Mouse (Mus musculus) CH12.LX (cell line): ENCODE measurements around the gene Epop. TPM values are rescaled to one million over a fixed set of nuclear protein-coding genes. Genes with fewer than 3 reads are reported as not detected.

Experiments
- DNase-seq: peaks from one replicate; pipeline ENCODE4 v3.0.0-alpha.2; 2013; ENCODE audit errors: extremely low read depth
- H3K27ac ChIP-seq: 2 replicates; pipeline ENCODE4 v1.5.1; 2012; ENCODE audit warnings: low read depth, mild to moderate bottlenecking, control low read depth, moderate library complexity; ENCODE audit not compliant: insufficient read depth
- H3K27me3 ChIP-seq: replicated peaks from 2 replicates; pipeline ENCODE3; 2012; ENCODE audit warnings: inconsistent platforms
- H3K36me3 ChIP-seq, 2 experiments: replicated peaks in 1 of 2; 2 replicates each; pipeline versions ENCODE3 to v1.6.1; 2012; ENCODE audit warnings: inconsistent platforms in 1 of 2, low read length in 1 of 2, mild to moderate bottlenecking in 1 of 2, mixed read lengths in 1 of 2, moderate library complexity in 1 of 2; ENCODE audit not compliant: control insufficient read depth in 1 of 2, insufficient read depth in 1 of 2
- H3K4me1 ChIP-seq, 2 experiments: 2 replicates each; pipeline ENCODE4 v1.6.1; 2012; ENCODE audit warnings: inconsistent platforms in 1 of 2, moderate library complexity in 1 of 2; ENCODE audit not compliant: insufficient read depth in 2 of 2, control insufficient read depth in 1 of 2
- H3K4me2 ChIP-seq: 2 replicates; pipeline ENCODE4 v1.6.1; 2012; ENCODE audit warnings: low read depth, mild to moderate bottlenecking, control low read depth; ENCODE audit not compliant: poor library complexity, insufficient read depth, severe bottlenecking
- H3K4me3 ChIP-seq, 3 experiments: fragments of 150-350 bp in 1 of 3; sonication (generic) in 1 of 3; replicated peaks in 1 of 3; 2 replicates each; pipeline versions ENCODE3 to v1.5.1; 2011 to 2012; ENCODE audit warnings: low read depth in 2 of 3, low read length in 2 of 3, mild to moderate bottlenecking in 2 of 3, moderate library complexity in 2 of 3, control low read depth in 1 of 3, improper control_type of control experiment in 1 of 3, inconsistent platforms in 1 of 3, mixed read lengths in 1 of 3; ENCODE audit not compliant: poor library complexity in 1 of 3
- H3K79me2 ChIP-seq: replicated peaks from 2 replicates; pipeline ENCODE4 v1.6.1; 2012; ENCODE audit warnings: mild to moderate bottlenecking, moderate library complexity; ENCODE audit not compliant: control insufficient read depth, poor library complexity, insufficient read depth, severe bottlenecking; ENCODE audit errors: extremely low read depth
- H3K9ac ChIP-seq: 2 replicates; pipeline ENCODE4 v1.6.1; 2012; ENCODE audit warnings: low read depth, mild to moderate bottlenecking, control low read depth, moderate library complexity; ENCODE audit not compliant: insufficient read depth
- H3K9me3 ChIP-seq: replicated peaks from 2 replicates; pipeline ENCODE3; 2012; ENCODE audit warnings: low read length, inconsistent platforms, mixed read lengths
- CHD2 ChIP-seq: IDR thresholded peaks from 2 replicates; pipeline ENCODE4 v1.6.1; 2011; ENCODE audit warnings: low read length, improper control_type of control experiment
- CTCF ChIP-seq, 2 experiments: IDR thresholded peaks in 1 of 2; conservative IDR thresholded peaks in 1 of 2; 2 replicates each; pipeline ENCODE4 v1.5.1; 2011 to 2012; ENCODE audit warnings: low read depth in 2 of 2, low read length in 2 of 2, improper control_type of control experiment in 1 of 2, inconsistent platforms in 1 of 2, mild to moderate bottlenecking in 1 of 2, moderate library complexity in 1 of 2
- E2F4 ChIP-seq: IDR thresholded peaks from 2 replicates; pipeline ENCODE4 v1.6.1; 2011; ENCODE audit warnings: low read depth, low read length, improper control_type of control experiment; ENCODE audit not compliant: insufficient replicate concordance
- ELF1 ChIP-seq: IDR thresholded peaks from 2 replicates; pipeline ENCODE4 v1.6.1; 2014; ENCODE audit warnings: low read depth, mild to moderate bottlenecking, inconsistent platforms, low read length, improper control_type of control experiment
- ETS1 ChIP-seq: conservative IDR thresholded peaks from 2 replicates; pipeline ENCODE4 v1.6.1; 2012; ENCODE audit warnings: low read depth, mild to moderate bottlenecking, inconsistent platforms, low read length, improper control_type of control experiment, moderate library complexity
- JUND ChIP-seq: conservative IDR thresholded peaks from 2 replicates; pipeline ENCODE4 v1.6.1; 2011; ENCODE audit warnings: low read depth, low read length, improper control_type of control experiment
- KAT2A ChIP-seq: IDR thresholded peaks from 2 replicates; pipeline ENCODE4 v1.6.1; 2012; ENCODE audit warnings: low read length, improper control_type of control experiment, inconsistent platforms; ENCODE audit not compliant: insufficient replicate concordance
- MXI1 ChIP-seq: IDR thresholded peaks from 2 replicates; pipeline ENCODE4 v1.6.1; 2011; ENCODE audit warnings: mild to moderate bottlenecking, low read depth, low read length, improper control_type of control experiment
- NELFE ChIP-seq: IDR thresholded peaks from 2 replicates; pipeline ENCODE4 v1.6.1; 2011; ENCODE audit warnings: low read depth, low read length, improper control_type of control experiment
- PAX5 ChIP-seq: IDR thresholded peaks from 2 replicates; pipeline ENCODE4 v1.6.1; 2012; ENCODE audit warnings: low read length, inconsistent platforms, mixed read lengths
- RAD21 ChIP-seq: IDR thresholded peaks from 2 replicates; pipeline ENCODE4 v1.6.1; 2011; ENCODE audit warnings: low read depth, mild to moderate bottlenecking, low read length, improper control_type of control experiment, moderate library complexity
- SMC3 ChIP-seq: IDR thresholded peaks from 2 replicates; pipeline ENCODE4 v1.6.1; 2011; ENCODE audit warnings: low read depth, low read length, improper control_type of control experiment
- UBTF ChIP-seq: IDR thresholded peaks from 2 replicates; pipeline ENCODE4 v1.6.1; 2012; ENCODE audit warnings: low read depth, mild to moderate bottlenecking, inconsistent platforms, low read length, improper control_type of control experiment, moderate library complexity
- ZKSCAN1 ChIP-seq: IDR thresholded peaks from 2 replicates; pipeline ENCODE4 v1.6.1; 2012; ENCODE audit warnings: low read depth, inconsistent platforms, low read length, improper control_type of control experiment, borderline replicate concordance
- ZMIZ1 ChIP-seq: IDR thresholded peaks from 2 replicates; pipeline ENCODE4 v1.6.1; 2012; ENCODE audit warnings: low read depth, mild to moderate bottlenecking, inconsistent platforms, low read length, improper control_type of control experiment
- dilution Hi-C: fragments of 300-500 bp; cut with MboI; formaldehyde crosslinking; loops from 2 replicates; pipeline ENCODE4 v1.14.3; 2020; ENCODE audit warnings: low sequenced_read_pairs; ENCODE audit not compliant: extremely low pct_unique_long_range_greater_than_20kb, extremely low pct_ligation_motif_present
- in situ Hi-C: fragments of 300-500 bp; cut with MboI; formaldehyde crosslinking; loops from 3 replicates; pipeline ENCODE4 v1.14.3; 2019; ENCODE audit warnings: low sequenced_read_pairs, low pct_ligation_motif_present, low pct_unique_long_range_greater_than_20kb, mixed read lengths
- polyA plus RNA-seq: library from polyadenylated mRNA; unstranded; fragments of >175 nt; gene quantifications from 2 replicates; pipeline ENCODE4 v1.2.1, GENCODE M21; 2012; ENCODE audit warnings: low read depth; ENCODE audit not compliant: insufficient read length
- total RNA-seq, 2 experiments: library from RNA; depleted of rRNA; stranded (reverse); fragments of 300-350 nt in 1 of 2; fragments of >200 nt in 1 of 2; gene quantifications; 2 replicates each; pipeline ENCODE4 v1.2.3; 2012 to 2014

Epop gene
- total and polyA plus RNA-seq, 3 experiments: 2.1 to 8.4 (median 4.2) TPM

DNA sequence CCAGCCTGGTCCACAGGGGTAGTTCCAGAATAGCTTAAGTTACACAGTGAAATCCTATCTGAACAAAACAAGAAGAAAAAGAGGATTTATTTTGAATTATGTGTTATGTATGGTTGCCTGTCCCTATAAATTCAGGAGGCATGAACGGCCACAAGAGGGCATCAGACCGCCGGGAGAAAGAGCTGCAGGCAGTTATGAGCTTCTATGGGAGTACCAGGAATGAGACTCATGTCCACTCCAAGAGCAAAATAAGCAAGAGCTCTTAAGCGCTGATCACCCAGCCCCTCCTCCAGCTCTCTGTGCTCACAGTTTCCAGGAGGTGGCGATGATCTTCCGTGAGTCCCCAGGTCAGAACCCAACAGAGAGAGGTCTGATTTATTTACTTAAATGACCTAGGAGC is 15.3 kb upstream of the Epop start (continued):
- TF ChIP-seq RAD21 (peak; percentile 94), MXI1 (no peak), JUND (no peak), CHD2 (no peak), PAX5 (no peak), ETS1 (no peak), ELF1 (no peak), SMC3 (peak; percentile 96), ZMIZ1 (no peak), E2F4 (no peak)

DNA sequence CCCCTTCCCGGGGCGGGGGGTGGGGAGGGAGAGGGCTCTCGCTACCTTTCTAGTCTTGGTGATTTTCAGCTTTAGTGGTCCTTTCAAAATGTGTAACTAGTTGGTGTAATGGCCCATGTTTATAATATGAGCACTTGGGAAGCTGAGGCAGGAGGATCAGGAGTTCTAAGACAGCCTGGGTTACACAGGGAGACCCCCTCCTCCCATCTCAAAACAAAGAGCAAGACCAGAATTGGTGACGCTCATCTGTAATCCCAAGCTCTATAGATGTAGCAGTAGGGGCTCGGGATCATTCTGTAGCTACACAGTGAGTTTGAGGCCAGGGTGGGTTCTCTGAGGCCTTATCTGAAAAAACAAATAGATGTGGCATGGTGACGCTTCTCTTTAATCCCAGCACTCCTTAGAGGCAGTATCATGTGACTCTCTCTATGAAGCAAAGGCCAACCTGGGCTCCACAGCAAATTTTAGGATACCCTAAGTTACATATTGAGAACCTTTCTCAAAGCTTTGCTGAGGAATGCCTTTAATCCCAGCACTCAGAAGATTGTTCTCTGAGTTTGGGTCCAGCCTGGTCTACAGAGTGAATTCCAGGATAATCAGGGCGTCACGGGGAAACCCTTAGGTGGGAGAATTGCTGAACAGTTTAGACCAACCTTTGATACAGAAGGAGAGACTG is 14.0 kb upstream of the Epop start:
- in situ Hi-C loops (no loop called here), dilution Hi-C loops (no loop called here)
- Histone ChIP-seq H3K36me3 (no peaks in the 10 kb centered on the region), H3K27ac (no peak overlapping the region), H3K4me2 (no peak overlapping the region), H3K4me3 (no peak overlapping the region), H3K27me3 (no peaks in the 10 kb centered on the region), H3K79me2 (no peaks in the 10 kb centered on the region), H3K4me1 (peaks cover 19 to 23% of the 10 kb centered on the region in 2 experiments), H3K9me3 (peaks cover 5% of the 10 kb centered on the region), H3K9ac (no peak overlapping the region)
- no peak for DNase-seq
- TF ChIP-seq ZKSCAN1 (no peak), KAT2A (no peak), NELFE (no peak)

DNA sequence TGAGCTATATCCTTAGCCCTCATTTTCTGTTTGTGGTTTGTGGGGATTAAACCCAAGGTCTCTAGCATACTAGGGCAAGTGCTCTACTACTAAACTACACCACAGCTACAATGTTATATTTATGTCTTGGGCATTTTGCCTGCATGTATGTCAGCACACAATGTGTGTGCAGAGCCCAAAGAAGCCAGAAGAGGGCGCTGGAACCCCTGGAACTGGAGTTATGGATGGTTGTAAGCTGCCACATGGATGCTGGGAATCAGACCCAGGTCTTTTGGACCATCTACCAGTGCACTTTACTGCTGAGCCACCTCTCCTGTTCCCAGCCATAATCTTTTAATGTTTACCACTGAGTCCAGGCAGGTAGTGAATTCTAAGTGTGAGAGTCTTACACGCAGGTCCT is 13.2 kb upstream of the Epop start:
- no peak for TF ChIP-seq ELF1
- no peak for TF ChIP-seq UBTF
- peak in 1 of 2 experiments; percentile 32; a peak in 2 of 4 replicates for TF ChIP-seq CTCF (conservative IDR thresholded peaks at IDR 0.05 in 1 of 2, IDR thresholded peaks at IDR 0.05 in 1 of 2; ENCODE audit: low read depth in 2 of 2, low read length in 2 of 2)
- peak; percentile 7 for TF ChIP-seq RAD21
- Histone ChIP-seq H3K36me3 (no peaks in the 10 kb centered on the region), H3K27me3 (no peaks in the 10 kb centered on the region), H3K4me2 (no peak overlapping the region), H3K4me1 (peaks cover 13 to 23% of the 10 kb centered on the region in 2 experiments), H3K27ac (no peak overlapping the region), H3K79me2 (no peaks in the 10 kb centered on the region), H3K4me3 (no peak overlapping the region), H3K9ac (no peak overlapping the region), H3K9me3 (peaks cover 5% of the 10 kb centered on the region)
- dilution Hi-C loops (no loop called here), in situ Hi-C loops (no loop called here)
- no peak for DNase-seq
